Mouse (Mus musculus) kidney, adult 2 months (tissue): Measurements from ENCODE around the gene Dab1.

Source experiments
- CTCF ChIP-seq: fragments of 200-500 bp; conservative IDR thresholded peaks from 2 replicates; pipeline ENCODE4 v1.5.1; 2011; ENCODE audit warnings: low read depth, mild to moderate bottlenecking, control low read depth, low read length, moderate library complexity, mixed read lengths; ENCODE audit not compliant: insufficient read depth, insufficient read length
- POLR2A ChIP-seq: fragments of 200-500 bp; IDR thresholded peaks from one replicate; pipeline ENCODE4 v1.6.1; 2011; ENCODE audit warnings: low read depth, low read length, control low read depth

DNA sequence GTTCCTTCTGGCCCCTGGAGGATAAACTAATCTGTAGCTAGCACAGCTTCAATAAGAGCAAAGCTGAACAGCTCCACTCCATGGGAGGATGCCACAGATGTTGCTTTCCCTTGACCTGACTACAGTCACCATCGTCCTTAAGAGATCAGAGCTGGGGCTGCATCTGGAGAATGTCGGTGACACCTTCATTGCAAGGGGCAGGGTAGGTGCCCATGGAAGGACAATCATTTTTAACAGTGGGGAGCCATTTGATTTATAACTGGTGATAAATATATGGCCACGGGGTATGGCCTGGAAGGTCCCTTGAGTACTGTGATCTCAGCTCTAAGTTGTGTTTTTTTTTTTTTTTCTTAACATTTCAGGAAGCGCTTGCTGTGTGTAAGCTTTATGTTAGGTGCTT, 48.3 kb downstream of the Dab1 start:
- no peak for TF ChIP-seq POLR2A
- TF ChIP-seq CTCF = no peak
